In genomic region chr6:147028396-147028795, GRCm38 (mm10) we compare ENCODE assay signal across 29 mouse cellular contexts. TPM values are rescaled to one million over a fixed set of nuclear protein-coding genes. Genes with fewer than 3 reads are reported as not detected.
"Had no signal": no experiment of that assay in that cellular context is flagged by ENCODE, and none has a peak within 500 bp of the region (broad histone marks: within the 10 kb centered on the region; RNA-seq: fewer than 3 reads in every experiment).

No protein-coding gene starts in this region.

- H3K27ac ChIP-seq: embryonic facial prominence, embryonic 10.5 days; embryonic facial prominence, embryonic 12.5 days; embryonic facial prominence, embryonic 13.5 days; embryonic facial prominence, embryonic 15.5 days; forebrain, embryonic 10.5 days; forebrain, embryonic 12.5 days; forebrain, embryonic 13.5 days; forebrain, embryonic 15.5 days; gastrocnemius, adult 2 months; heart, embryonic 10.5 days had no signal

- H3K4me2 ChIP-seq: embryonic facial prominence, embryonic 12.5 days; embryonic facial prominence, embryonic 13.5 days; embryonic facial prominence, embryonic 15.5 days; forebrain, embryonic 12.5 days; forebrain, embryonic 13.5 days; forebrain, embryonic 15.5 days had no signal

- H3K9ac ChIP-seq: embryonic facial prominence, embryonic 12.5 days; embryonic facial prominence, embryonic 13.5 days; embryonic facial prominence, embryonic 15.5 days; forebrain, embryonic 12.5 days; forebrain, embryonic 13.5 days; forebrain, embryonic 15.5 days; forebrain, postnatal 0 days had no signal

- H3K36me3 ChIP-seq: forebrain, embryonic 12.5 days; forebrain, embryonic 15.5 days had no signal

- ATAC-seq: forebrain, embryonic 13.5 days; forebrain, embryonic 14.5 days; forebrain, embryonic 15.5 days; forebrain, postnatal 0 days had no signal

- H3K27me3 ChIP-seq: embryonic facial prominence, embryonic 12.5 days; embryonic facial prominence, embryonic 13.5 days; embryonic facial prominence, embryonic 15.5 days; forebrain, embryonic 12.5 days; forebrain, embryonic 13.5 days; forebrain, embryonic 15.5 days had no signal

- H3K9me3 ChIP-seq: embryonic facial prominence, embryonic 10.5 days; embryonic facial prominence, embryonic 12.5 days; embryonic facial prominence, embryonic 13.5 days; embryonic facial prominence, embryonic 15.5 days; forebrain, embryonic 10.5 days; forebrain, embryonic 12.5 days; forebrain, embryonic 13.5 days; forebrain, embryonic 15.5 days; heart, embryonic 10.5 days had no signal

- H3K4me1 ChIP-seq: embryonic facial prominence, embryonic 10.5 days; embryonic facial prominence, embryonic 12.5 days; embryonic facial prominence, embryonic 13.5 days; embryonic facial prominence, embryonic 15.5 days; forebrain, embryonic 12.5 days; forebrain, embryonic 13.5 days had no signal

- H3K4me3 ChIP-seq: embryonic facial prominence, embryonic 10.5 days; embryonic facial prominence, embryonic 12.5 days; embryonic facial prominence, embryonic 13.5 days; embryonic facial prominence, embryonic 15.5 days; erythroblast, embryonic 14.5 days; forebrain, embryonic 10.5 days; forebrain, embryonic 12.5 days; forebrain, embryonic 13.5 days; forebrain, embryonic 15.5 days; gastrocnemius, adult 2 months; heart, adult 2 months; heart, embryonic 10.5 days had no signal

- DNase-seq: cerebellum, adult 8-10 months; cerebellum, adult 9-10 months; cerebellum, adult 9-11 months; cerebellum, postnatal 14 days; cerebellum, postnatal 25 days; cerebellum, postnatal 36 days; embryo, embryonic 11 days; forebrain, postnatal 0 days; gastrocnemius, adult 2 months; gastrocnemius, postnatal 10 days; gastrocnemius, postnatal 14 days; gastrocnemius, postnatal 25 days; gastrocnemius, postnatal 36 days; heart, adult 18-20 months; heart, adult 2 months had no signal

RNA-seq across cellular contexts. Expression of gene Rep15, which starts 4.0 kb away (rescaled TPM):
- total RNA-seq: common myeloid progenitor, adult 5-6 weeks had no signal
- polyA plus RNA-seq: erythroblast, embryonic 14.5 days had no signal

RNA-seq across cellular contexts. Expression of gene Mansc4, which starts 58.4 kb away (rescaled TPM):
- total RNA-seq: common myeloid progenitor, adult 5-6 weeks; gastrocnemius, adult 2 months; gastrocnemius, postnatal 10 days; gastrocnemius, postnatal 25 days; gastrocnemius, postnatal 36 days; granulocyte monocyte progenitor cell, adult 5-6 weeks; heart, adult 18-20 months; heart, adult 2 months; heart, adult 8-10 months had no signal
- polyA plus RNA-seq: erythroblast, embryonic 14.5 days; heart, adult 2 months had no signal
